Mouse (Mus musculus) kidney, embryonic 14.5 days (tissue): ENCODE results near the gene Nlrp2. TPM values are rescaled to one million over a fixed set of nuclear protein-coding genes. Genes with fewer than 3 reads are reported as not detected.

Source experiments
- ATAC-seq: fragments of 200-750 bp; cut with Nextera tagmentation; 2 replicates; pipeline ENCODE4 v1.8.0; 2017; ENCODE audit warnings: moderate number of reproducible peaks, mild to moderate bottlenecking, moderate TSS enrichment, moderate library complexity; ENCODE audit not compliant: low FRiP score, low TSS enrichment
- H3K27ac ChIP-seq: fragments of 300-500 bp; sonication (generic); 2 replicates; pipeline ENCODE4 v1.5.1; 2014; ENCODE audit warnings: low read depth, mild to moderate bottlenecking, low read length, moderate library complexity, mixed read lengths
- H3K27me3 ChIP-seq: fragments of 300-500 bp; sonication (generic); 2 replicates; pipeline ENCODE4 v1.6.1; 2014; ENCODE audit warnings: mild to moderate bottlenecking, low read length; ENCODE audit not compliant: control insufficient read depth, insufficient read depth
- H3K36me3 ChIP-seq: fragments of 300-500 bp; sonication (generic); 2 replicates; pipeline ENCODE4 v1.6.1; 2014; ENCODE audit warnings: low read length, mixed read lengths; ENCODE audit not compliant: control insufficient read depth, insufficient read depth
- H3K4me1 ChIP-seq: fragments of 300-500 bp; sonication (generic); 2 replicates; pipeline ENCODE4 v1.6.1; 2014; ENCODE audit warnings: low read length, mixed read lengths; ENCODE audit not compliant: control insufficient read depth, insufficient read depth
- H3K4me2 ChIP-seq: fragments of 300-500 bp; sonication (generic); replicated peaks from 2 replicates; pipeline ENCODE4 v1.6.1; 2014; ENCODE audit warnings: low read depth, mild to moderate bottlenecking, low read length
- H3K4me3 ChIP-seq: fragments of 300-500 bp; sonication (generic); 2 replicates; pipeline ENCODE4 v1.5.1; 2014; ENCODE audit warnings: mild to moderate bottlenecking, low read length
- H3K9ac ChIP-seq: fragments of 300-500 bp; sonication (generic); 2 replicates; pipeline ENCODE4 v1.6.1; 2014; ENCODE audit warnings: low read depth, mild to moderate bottlenecking, low read length, moderate library complexity
- H3K9me3 ChIP-seq: fragments of 300-500 bp; sonication (generic); 2 replicates; pipeline ENCODE4 v1.6.1; 2016; ENCODE audit warnings: low read length; ENCODE audit not compliant: control insufficient read depth
- WGBS: fragments of 180-500 bp; shearing (Covaris S2); extraction: QIAGEN DNeasy Blood & Tissue Kit; methylation state at CpG from one replicate; pipeline ENCODE4 v1.1.7; 2014; 5-methylcytosine and 5-hydroxymethylcytosine counted together
- polyA plus RNA-seq: library from polyadenylated mRNA; unstranded; fragments of >200 nt; fragmentation: Nextera tagmentation; extraction: Ambion mirVana; gene quantifications from 2 replicates; pipeline ENCODE4 v1.2.1, GENCODE M21; 2014

The Nlrp2 gene
- not detected in 2 replicates for polyA plus RNA-seq

GRCm38 (mm10) chr7:5350935-5351334 is at the start of gene Nlrp2:
Gene Nlrp2, minus strand, starts transcription at chr7:5351035.
- H3K4me1 ChIP-seq = no peaks in the 10 kb centered on the region
- H3K4me2 ChIP-seq = no peak within 1 kb of the TSS
- ATAC-seq = no peak

GRCm38 (mm10) chr7:5366724-5367123 is 15.9 kb upstream of the Nlrp2 start:
- H3K27ac ChIP-seq = no peak overlapping the region
- no peaks in the 10 kb centered on the region for H3K27me3 ChIP-seq
- no peaks in the 10 kb centered on the region for H3K36me3 ChIP-seq
- no peak overlapping the region for H3K9ac ChIP-seq
- ATAC-seq = no peak
- no peaks in the 10 kb centered on the region for H3K4me1 ChIP-seq
- H3K4me2 ChIP-seq = no peak overlapping the region
- H3K4me3 ChIP-seq = no peak overlapping the region
- WGBS = 83% methylated on average over 2 of the region's 2 CpGs
- H3K9me3 ChIP-seq = peaks cover 17% of the 10 kb centered on the region

More at GRCm38 (mm10) chr7:5350935-5351334, at the start of gene Nlrp2:
- Histone ChIP-seq H3K36me3 (no peaks in the 10 kb centered on the region), H3K27ac (no peak within 1 kb of the TSS), H3K9ac (no peak within 1 kb of the TSS), H3K9me3 (peaks cover 15% of the 10 kb centered on the region), H3K4me3 (no peak within 1 kb of the TSS), H3K27me3 (no peaks in the 10 kb centered on the region)
- WGBS = 86% methylated on average over 4 of the region's 4 CpGs

GRCm38 (mm10) chr7:5363599-5363998 is 12.8 kb upstream of the Nlrp2 start:
- ATAC-seq = no peak
- H3K9me3 ChIP-seq = peaks cover 25% of the 10 kb centered on the region
- 92% methylated on average over 5 of the region's 5 CpGs for WGBS
- no peak overlapping the region for H3K9ac ChIP-seq
- no peaks in the 10 kb centered on the region for H3K27me3 ChIP-seq
- H3K36me3 ChIP-seq = no peaks in the 10 kb centered on the region
- no peaks in the 10 kb centered on the region for H3K4me1 ChIP-seq
- no peak overlapping the region for H3K4me3 ChIP-seq
- H3K27ac ChIP-seq = no peak overlapping the region
- H3K4me2 ChIP-seq = no peak overlapping the region

GRCm38 (mm10) chr7:5350237-5350636 is 598 bp downstream of the Nlrp2 start, which contains the start of gene Gm5065:
Gene Gm5065, plus strand, starts transcription at chr7:5350537.
- Histone ChIP-seq H3K4me3 (no peak within 1 kb of the TSS), H3K36me3 (no peaks in the 10 kb centered on the region), H3K27ac (no peak within 1 kb of the TSS), H3K4me1 (no peaks in the 10 kb centered on the region), H3K27me3 (no peaks in the 10 kb centered on the region), H3K9me3 (peaks cover 11% of the 10 kb centered on the region; the same call in 1 of the 2 replicates), H3K4me2 (no peak within 1 kb of the TSS), H3K9ac (no peak within 1 kb of the TSS)
- no peak for ATAC-seq
- 85% methylated on average over 1 of the region's 1 CpGs for WGBS

- peaks cover 7% of the 10 kb centered on the region for H3K9me3 ChIP-seq
- no peak overlapping the region for H3K4me3 ChIP-seq
- H3K4me1 ChIP-seq = no peaks in the 10 kb centered on the region
- no peaks in the 10 kb centered on the region for H3K36me3 ChIP-seq
- no peak overlapping the region for H3K27ac ChIP-seq
- 90% methylated on average over 1 of the region's 1 CpGs for WGBS
- no peak overlapping the region for H3K4me2 ChIP-seq
- ATAC-seq = no peak
- H3K9ac ChIP-seq = no peak overlapping the region
- no peaks in the 10 kb centered on the region for H3K27me3 ChIP-seq
These were observed 23.3 kb downstream of the Nlrp2 start for GRCm38 (mm10) chr7:5327511-5327910.

GRCm38 (mm10) chr7:5288281-5288680 is 62.6 kb downstream of the Nlrp2 start:
- WGBS = 76% methylated on average over 1 of the region's 1 CpGs
- no peaks in the 10 kb centered on the region for H3K27me3 ChIP-seq
- no peak overlapping the region for H3K27ac ChIP-seq
- ATAC-seq = no peak
- no peaks in the 10 kb centered on the region for H3K4me1 ChIP-seq
- no peak overlapping the region for H3K4me2 ChIP-seq
- H3K36me3 ChIP-seq = no peaks in the 10 kb centered on the region
- H3K9me3 ChIP-seq = peaks cover 10% of the 10 kb centered on the region; the same call in 1 of the 2 replicates
- H3K4me3 ChIP-seq = no peak overlapping the region
- no peak overlapping the region for H3K9ac ChIP-seq

- H3K27me3 ChIP-seq = no peaks in the 10 kb centered on the region
- no peak for ATAC-seq
- H3K36me3 ChIP-seq = no peaks in the 10 kb centered on the region
- no peak overlapping the region for H3K4me3 ChIP-seq
- no peak overlapping the region for H3K27ac ChIP-seq
- WGBS = 86% methylated on average over 3 of the region's 3 CpGs
- H3K9ac ChIP-seq = no peak overlapping the region
- no peaks in the 10 kb centered on the region for H3K4me1 ChIP-seq
- H3K4me2 ChIP-seq = no peak overlapping the region
- H3K9me3 ChIP-seq = no peaks in the 10 kb centered on the region; the same call in 1 of the 2 replicates
These were observed 87.8 kb downstream of the Nlrp2 start for GRCm38 (mm10) chr7:5263051-5263450.

Other genes starting within 250 kb of the Nlrp2 start
- not detected in 2 replicates for gene Rfpl4, start 234.1 kb downstream of the Nlrp2 start, polyA plus RNA-seq
- 0.28 and 0.43 TPM in 2 replicates for gene Rasl2-9, start 225.1 kb downstream of the Nlrp2 start, polyA plus RNA-seq
- gene Vmn1r55, start 201.4 kb downstream of the Nlrp2 start, polyA plus RNA-seq = not detected in 2 replicates
- gene Vmn1r56, start 154.3 kb downstream of the Nlrp2 start, polyA plus RNA-seq = not detected in 2 replicates
- not detected in 2 replicates for gene Vmn1r57, start 132.5 kb downstream of the Nlrp2 start, polyA plus RNA-seq
- gene Gm5065, start 498 bp downstream of the Nlrp2 start, polyA plus RNA-seq = not detected in 2 replicates
- gene Vmn1r58, start 62.4 kb upstream of the Nlrp2 start, polyA plus RNA-seq = not detected in 2 replicates
- gene Vmn1r59, start 105.7 kb upstream of the Nlrp2 start, polyA plus RNA-seq = not detected in 2 replicates
- not detected in 2 replicates for gene Vmn2r28, start 142.9 kb upstream of the Nlrp2 start, polyA plus RNA-seq
- not detected in 2 replicates for gene Vmn1r60, start 196.3 kb upstream of the Nlrp2 start, polyA plus RNA-seq